In genomic region chr7:81109717-81110651, GRCm38 (mm10) we compare ENCODE assay signal across 9 mouse cellular contexts. TPM values are rescaled to one million over a fixed set of nuclear protein-coding genes. Genes with fewer than 3 reads are reported as not detected.
A peak's percentile ranks its signal among the peaks of the same experiment; 100 is the strongest.
DNase-seq lines count a peak whose midpoint lies in the region; ATAC-seq and TF ChIP-seq lines count a peak whose summit lies in the region.
"Had no signal": no experiment of that assay in that cellular context is flagged by ENCODE, and none has a peak within 500 bp of the region (broad histone marks: within the 10 kb centered on the region; RNA-seq: fewer than 3 reads in every experiment).

No protein-coding gene starts in this region.

- no peak for DNase-seq in embryonic facial prominence, embryonic 10.5 days (ENCODE audit: low spot score)
- peak; percentile 72 for DNase-seq in NIH3T3 (ENCODE audit: low read depth)
- DNase-seq in gastrocnemius, adult 8-10 months (ENCODE audit: low spot score in 2 of 2): peak; percentile 76 to 85
- DNase-seq in kidney, postnatal 0 days (ENCODE audit: low spot score): peak; percentile 37
- no peak for DNase-seq in midbrain, embryonic 10.5 days (ENCODE audit: low spot score)

- H3K4me1 ChIP-seq in embryonic facial prominence, embryonic 13.5 days: 0 out of 2 replicates have a peak, but pooled peaks cover 3% of the 10 kb centered on the region
- peaks cover 10% of the 10 kb centered on the region for H3K4me1 ChIP-seq in embryonic facial prominence, embryonic 10.5 days
- peaks cover 3% of the 10 kb centered on the region; the same call in 1 of the 2 replicates for H3K4me1 ChIP-seq in kidney, postnatal 0 days (replicated peaks; ENCODE audit: insufficient read depth, low read length)
- H3K4me1 ChIP-seq in testis, adult 2 months (ENCODE audit: control insufficient read depth, insufficient read depth, low read length): no peaks in the 10 kb centered on the region
- H3K4me1 ChIP-seq in midbrain, embryonic 10.5 days: peaks cover 16% of the 10 kb centered on the region
- peaks cover 10% of the 10 kb centered on the region; the same call in 1 of the 2 replicates for H3K4me1 ChIP-seq in liver, embryonic 12.5 days

- no peaks in the 10 kb centered on the region for H3K36me3 ChIP-seq in embryonic facial prominence, embryonic 13.5 days
- no peaks in the 10 kb centered on the region for H3K36me3 ChIP-seq in embryonic facial prominence, embryonic 10.5 days (replicated peaks)
- H3K36me3 ChIP-seq in kidney, postnatal 0 days (ENCODE audit: insufficient read depth, low read length): no peaks in the 10 kb centered on the region
- H3K36me3 ChIP-seq in testis, adult 2 months (ENCODE audit: control insufficient read depth, insufficient read depth, low read length): no peaks in the 10 kb centered on the region
- no peaks in the 10 kb centered on the region for H3K36me3 ChIP-seq in midbrain, embryonic 10.5 days
- no peaks in the 10 kb centered on the region for H3K36me3 ChIP-seq in liver, embryonic 12.5 days
- H3K36me3 ChIP-seq: liver, embryonic 15.5 days had no signal

- WGBS in embryonic facial prominence, embryonic 13.5 days: 63% methylated on average over 9 of the region's 9 CpGs
- 77% methylated on average over 9 of the region's 9 CpGs for WGBS in embryonic facial prominence, embryonic 10.5 days
- WGBS in kidney, postnatal 0 days: 56% methylated on average over 9 of the region's 9 CpGs
- WGBS in midbrain, embryonic 10.5 days: 74% methylated on average over 9 of the region's 9 CpGs
- 44% methylated on average over 9 of the region's 9 CpGs for WGBS in liver, embryonic 12.5 days (ENCODE audit: insufficient replicate concordance)

- H3K4me2 ChIP-seq in embryonic facial prominence, embryonic 13.5 days: no peak overlapping the region
- H3K4me2 ChIP-seq in kidney, postnatal 0 days (ENCODE audit: low read length): no peak overlapping the region
- H3K4me2 ChIP-seq in liver, embryonic 12.5 days: no peak overlapping the region
- H3K4me2 ChIP-seq: liver, embryonic 15.5 days had no signal

- TF ChIP-seq CTCF in kidney, postnatal 0 days (IDR thresholded peaks at IDR 0.05; ENCODE audit: low read depth): no peak
- TF ChIP-seq CTCF in testis, adult 2 months (IDR thresholded peaks at IDR 0.05; ENCODE audit: control insufficient read depth, insufficient read depth, insufficient replicate concordance, low read depth, low read length): no peak

- 0 out of 2 replicates have a peak, but pooled peaks have one; percentile 15 for ATAC-seq in embryonic facial prominence, embryonic 13.5 days (ENCODE audit: insufficient number of reproducible peaks, insufficient read depth, low FRiP score, low TSS enrichment, low read depth)
- ATAC-seq in kidney, postnatal 0 days (replicated peaks; ENCODE audit: low FRiP score, low read depth): no peak
- ATAC-seq in liver, embryonic 12.5 days: no peak

- H3K9me3 ChIP-seq in embryonic facial prominence, embryonic 13.5 days: no peaks in the 10 kb centered on the region
- H3K9me3 ChIP-seq in embryonic facial prominence, embryonic 10.5 days: no peaks in the 10 kb centered on the region
- no peaks in the 10 kb centered on the region for H3K9me3 ChIP-seq in kidney, postnatal 0 days (replicated peaks; ENCODE audit: low read length)
- H3K9me3 ChIP-seq in midbrain, embryonic 10.5 days (replicated peaks): no peaks in the 10 kb centered on the region
- H3K9me3 ChIP-seq in liver, embryonic 12.5 days (replicated peaks): no peaks in the 10 kb centered on the region
- H3K9me3 ChIP-seq: liver, embryonic 15.5 days had no signal

- H3K4me3 ChIP-seq in embryonic facial prominence, embryonic 13.5 days: no peak overlapping the region
- H3K4me3 ChIP-seq in embryonic facial prominence, embryonic 10.5 days: no peak overlapping the region
- H3K4me3 ChIP-seq in kidney, postnatal 0 days (replicated peaks; ENCODE audit: low read depth, low read length): no peak overlapping the region
- H3K4me3 ChIP-seq in testis, adult 2 months (ENCODE audit: control insufficient read depth, low read depth, low read length): no peak overlapping the region
- no peak overlapping the region for H3K4me3 ChIP-seq in midbrain, embryonic 10.5 days
- H3K4me3 ChIP-seq in liver, embryonic 12.5 days: no peak overlapping the region
- H3K4me3 ChIP-seq: liver, embryonic 15.5 days had no signal

- H3K27me3 ChIP-seq in embryonic facial prominence, embryonic 13.5 days: no peaks in the 10 kb centered on the region
- H3K27me3 ChIP-seq in embryonic facial prominence, embryonic 10.5 days (replicated peaks; ENCODE audit: low read depth, poor library complexity, severe bottlenecking): peaks cover 4% of the 10 kb centered on the region; the same call in 1 of the 2 replicates
- H3K27me3 ChIP-seq in kidney, postnatal 0 days (ENCODE audit: insufficient read depth, low read length): no peaks in the 10 kb centered on the region
- no peaks in the 10 kb centered on the region for H3K27me3 ChIP-seq in testis, adult 2 months (ENCODE audit: control insufficient read depth, insufficient read depth, low read length)
- H3K27me3 ChIP-seq in midbrain, embryonic 10.5 days (ENCODE audit: low read depth, poor library complexity, severe bottlenecking): no peaks in the 10 kb centered on the region
- 0 out of 2 replicates have a peak, but pooled peaks cover 6% of the 10 kb centered on the region for H3K27me3 ChIP-seq in liver, embryonic 12.5 days (replicated peaks)
- H3K27me3 ChIP-seq: liver, embryonic 15.5 days had no signal

- H3K9ac ChIP-seq in embryonic facial prominence, embryonic 13.5 days: no peak overlapping the region
- H3K9ac ChIP-seq in kidney, postnatal 0 days (ENCODE audit: low read depth, low read length): no peak overlapping the region
- no peak overlapping the region for H3K9ac ChIP-seq in liver, embryonic 12.5 days
- H3K9ac ChIP-seq: liver, embryonic 15.5 days had no signal

- TF ChIP-seq POLR2A in testis, adult 2 months (IDR thresholded peaks at IDR 0.05; ENCODE audit: control insufficient read depth, low read depth, low read length): no peak

- no peak overlapping the region for H3K27ac ChIP-seq in embryonic facial prominence, embryonic 13.5 days
- no peak overlapping the region for H3K27ac ChIP-seq in embryonic facial prominence, embryonic 10.5 days (replicated peaks)
- H3K27ac ChIP-seq in kidney, postnatal 0 days: no peak overlapping the region
- peak overlapping the region; percentile 10; the same call in 1 of the 2 replicates for H3K27ac ChIP-seq in testis, adult 2 months (ENCODE audit: control insufficient read depth, insufficient read depth, low read depth, low read length)
- no peak overlapping the region; the same call in 1 of the 2 replicates for H3K27ac ChIP-seq in midbrain, embryonic 10.5 days (replicated peaks)
- H3K27ac ChIP-seq in liver, embryonic 12.5 days: no peak overlapping the region
- H3K27ac ChIP-seq: liver, embryonic 15.5 days had no signal

RNA-seq across cellular contexts. Expression of gene Slc28a1, which starts 4.6 kb away (rescaled TPM):
- not detected in 2 replicates for polyA plus RNA-seq in embryonic facial prominence, embryonic 13.5 days (2015; fragmentation: Nextera tagmentation; extraction: Ambion mirVana)
- 0.05 TPM in 1 of 2 replicates, not detected in the other for polyA plus RNA-seq in embryonic facial prominence, embryonic 10.5 days (2016; fragmentation: Nextera tagmentation; extraction: Ambion mirVana)
- under 1 TPM; 0.07 to 0.25 (median 0.14) TPM for total RNA-seq in gastrocnemius, adult 8-10 months (2022)
- polyA plus RNA-seq in kidney, postnatal 0 days (2015; fragmentation: Nextera tagmentation; extraction: Ambion mirVana): 1.1 and 1.3 TPM in 2 replicates
- 2.0 and 3.1 TPM in 2 replicates for polyA plus RNA-seq in testis, adult 2 months (2012; rRNA removed)
- polyA plus RNA-seq in midbrain, embryonic 10.5 days (2016; fragmentation: Nextera tagmentation; extraction: Ambion mirVana): 0.05 TPM in 1 of 2 replicates, not detected in the other
- 0.49 and 0.51 TPM in 2 replicates for polyA plus RNA-seq in liver, embryonic 12.5 days (2016; fragmentation: Nextera tagmentation; extraction: Ambion mirVana)

RNA-seq across cellular contexts. Expression of gene Alpk3, which starts 52.6 kb away (rescaled TPM):
- polyA plus RNA-seq in embryonic facial prominence, embryonic 13.5 days (2015; fragmentation: Nextera tagmentation; extraction: Ambion mirVana): 0.34 and 0.44 TPM in 2 replicates
- 0.11 and 0.20 TPM in 2 replicates for polyA plus RNA-seq in embryonic facial prominence, embryonic 10.5 days (2016; fragmentation: Nextera tagmentation; extraction: Ambion mirVana)
- total RNA-seq in gastrocnemius, adult 8-10 months (2022): 100 to 1,000 TPM; 273 to 345 (median 299) TPM
- 0.18 and 0.22 TPM in 2 replicates for polyA plus RNA-seq in kidney, postnatal 0 days (2015; fragmentation: Nextera tagmentation; extraction: Ambion mirVana)
- 0.30 and 0.51 TPM in 2 replicates for polyA plus RNA-seq in testis, adult 2 months (2012; rRNA removed)
- 0.05 and 0.09 TPM in 2 replicates for polyA plus RNA-seq in midbrain, embryonic 10.5 days (2016; fragmentation: Nextera tagmentation; extraction: Ambion mirVana)
- polyA plus RNA-seq in liver, embryonic 12.5 days (2016; fragmentation: Nextera tagmentation; extraction: Ambion mirVana): 0.11 and 0.14 TPM in 2 replicates

Comparison
In these comparisons a context has a peak if more than half of its experiments do, and no peak if none do; other contexts are left out.
1. DNase-seq: peak in NIH3T3 (single experiment), gastrocnemius, adult 8-10 months (2 of 2) and kidney, postnatal 0 days (single experiment); none in embryonic facial prominence, embryonic 10.5 days (single experiment) and midbrain, embryonic 10.5 days (single experiment).